ENCODE assay signal across 18 mouse cellular contexts in the genomic region with DNA sequence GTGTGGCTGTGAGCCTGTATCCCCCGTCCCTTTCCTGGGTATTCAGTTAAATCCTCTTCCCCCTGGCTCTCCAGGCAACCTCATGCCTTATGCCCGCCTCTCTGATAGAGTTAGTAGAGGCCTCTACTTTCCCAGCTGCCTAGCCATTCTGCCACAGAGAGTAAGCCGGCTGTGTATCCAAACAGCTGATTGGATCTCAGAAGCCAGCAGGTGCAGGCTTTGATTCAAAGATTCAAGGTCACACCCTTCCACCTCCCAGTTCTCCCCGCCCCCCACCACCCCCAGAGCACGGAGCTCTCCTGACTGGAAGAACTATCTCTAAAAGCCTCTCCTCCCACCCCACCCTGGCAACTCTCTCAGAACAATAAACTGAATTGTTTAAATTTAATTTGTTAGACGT. TPM values are rescaled to one million over a fixed set of nuclear protein-coding genes. Genes with fewer than 3 reads are reported as not detected.
DNase-seq lines count a peak whose midpoint lies in the region; ATAC-seq lines count a peak whose summit lies in the region.
"Had no signal": no experiment of that assay in that cellular context is flagged by ENCODE, and none has a peak within 500 bp of the region (broad histone marks: within the 10 kb centered on the region; RNA-seq: fewer than 3 reads in every experiment).

No protein-coding gene starts in this region.

- DNase-seq in ZHBTc4 (ENCODE audit: low read depth, low spot score) = peak; percentile 83
- DNase-seq in heart, adult 8-10 months (ENCODE audit: low spot score) = no peak
- no peak for DNase-seq in thymus, postnatal 36 days
- DNase-seq: cerebellum, postnatal 25 days; gastrocnemius, postnatal 14 days; kidney, adult 18-20 months; liver, postnatal 0 days; spleen, adult 18-20 months had no signal

- ATAC-seq in neural tube, embryonic 12.5 days (ENCODE audit: low FRiP score, low read depth) = no peak
- no peak for ATAC-seq in neural tube, embryonic 15.5 days (ENCODE audit: low FRiP score)
- ATAC-seq in hindbrain, embryonic 13.5 days (ENCODE audit: low FRiP score) = no peak
- no peak for ATAC-seq in midbrain, embryonic 15.5 days (replicated peaks)
- ATAC-seq: liver, postnatal 0 days had no signal

- H3K4me2 ChIP-seq in neural tube, embryonic 12.5 days (replicated peaks) = no peak overlapping the region
- no peak overlapping the region for H3K4me2 ChIP-seq in neural tube, embryonic 15.5 days
- H3K4me2 ChIP-seq in hindbrain, embryonic 13.5 days = no peak overlapping the region
- H3K4me2 ChIP-seq in midbrain, embryonic 15.5 days = no peak overlapping the region
- H3K4me2 ChIP-seq: limb, embryonic 15.5 days had no signal

- WGBS in neural tube, embryonic 12.5 days = 32% methylated on average over 6 of the region's 6 CpGs
- WGBS in neural tube, embryonic 15.5 days = 28% methylated on average over 6 of the region's 6 CpGs
- WGBS in hindbrain, embryonic 13.5 days = 23% methylated on average over 6 of the region's 6 CpGs
- WGBS in midbrain, embryonic 15.5 days = 18% methylated on average over 6 of the region's 6 CpGs

- H3K9ac ChIP-seq in neural tube, embryonic 12.5 days = no peak overlapping the region
- H3K9ac ChIP-seq in neural tube, embryonic 15.5 days (replicated peaks) = no peak overlapping the region
- 0 out of 2 replicates have a peak overlapping the region, but pooled peaks have one; percentile 35 for H3K9ac ChIP-seq in hindbrain, embryonic 13.5 days
- H3K9ac ChIP-seq in midbrain, embryonic 15.5 days = no peak overlapping the region
- H3K9ac ChIP-seq: limb, embryonic 15.5 days; liver, postnatal 0 days had no signal

- peaks cover 5% of the 10 kb centered on the region for H3K27me3 ChIP-seq in neural tube, embryonic 12.5 days (replicated peaks)
- H3K27me3 ChIP-seq in neural tube, embryonic 15.5 days (replicated peaks) = no peaks in the 10 kb centered on the region
- peaks cover 10% of the 10 kb centered on the region; the same call in 1 of the 2 replicates for H3K27me3 ChIP-seq in hindbrain, embryonic 13.5 days
- H3K27me3 ChIP-seq in midbrain, embryonic 15.5 days (replicated peaks) = no peaks in the 10 kb centered on the region

- H3K4me3 ChIP-seq in neural tube, embryonic 12.5 days = no peak overlapping the region
- no peak overlapping the region for H3K4me3 ChIP-seq in neural tube, embryonic 15.5 days (replicated peaks)
- H3K4me3 ChIP-seq in hindbrain, embryonic 13.5 days = no peak overlapping the region
- H3K4me3 ChIP-seq in midbrain, embryonic 15.5 days = no peak overlapping the region
- H3K4me3 ChIP-seq: heart, embryonic 10.5 days; limb, embryonic 15.5 days had no signal

- no peaks in the 10 kb centered on the region for H3K9me3 ChIP-seq in neural tube, embryonic 12.5 days
- H3K9me3 ChIP-seq in neural tube, embryonic 15.5 days (replicated peaks) = no peaks in the 10 kb centered on the region
- H3K9me3 ChIP-seq in hindbrain, embryonic 13.5 days = no peaks in the 10 kb centered on the region
- H3K9me3 ChIP-seq in midbrain, embryonic 15.5 days = no peaks in the 10 kb centered on the region
- H3K9me3 ChIP-seq: heart, embryonic 10.5 days; limb, embryonic 15.5 days had no signal

- no peaks in the 10 kb centered on the region for H3K36me3 ChIP-seq in neural tube, embryonic 12.5 days
- H3K36me3 ChIP-seq in neural tube, embryonic 15.5 days = no peaks in the 10 kb centered on the region
- H3K36me3 ChIP-seq in hindbrain, embryonic 13.5 days = no peaks in the 10 kb centered on the region
- no peaks in the 10 kb centered on the region for H3K36me3 ChIP-seq in midbrain, embryonic 15.5 days (replicated peaks)
- H3K36me3 ChIP-seq: heart, embryonic 10.5 days; limb, embryonic 15.5 days had no signal

- 0 out of 2 replicates have a peak overlapping the region, but pooled peaks have one; percentile 20 for H3K27ac ChIP-seq in neural tube, embryonic 12.5 days
- no peak overlapping the region for H3K27ac ChIP-seq in neural tube, embryonic 15.5 days (replicated peaks)
- peak overlapping the region; percentile 87 for H3K27ac ChIP-seq in hindbrain, embryonic 13.5 days
- peak overlapping the region; percentile 81; the same call in 1 of the 2 replicates for H3K27ac ChIP-seq in midbrain, embryonic 15.5 days
- H3K27ac ChIP-seq: heart, embryonic 10.5 days; limb, embryonic 15.5 days had no signal

- peaks cover 58% of the 10 kb centered on the region for H3K4me1 ChIP-seq in neural tube, embryonic 12.5 days
- peaks cover 45% of the 10 kb centered on the region for H3K4me1 ChIP-seq in neural tube, embryonic 15.5 days
- peaks cover 72% of the 10 kb centered on the region for H3K4me1 ChIP-seq in hindbrain, embryonic 13.5 days (replicated peaks)
- H3K4me1 ChIP-seq in midbrain, embryonic 15.5 days = peaks cover 62% of the 10 kb centered on the region

RNA-seq across cellular contexts. Expression of gene Gm11733, which starts 45.8 kb away (rescaled TPM):
- 0.08 TPM in 1 of 2 replicates, not detected in the other for polyA plus RNA-seq in neural tube, embryonic 12.5 days (2016; fragmentation: Nextera tagmentation; extraction: Ambion mirVana)
- 0.09 TPM in 1 of 2 replicates, not detected in the other for polyA plus RNA-seq in neural tube, embryonic 15.5 days (2015; fragmentation: Nextera tagmentation; extraction: Ambion mirVana)
- not detected in 2 replicates for polyA plus RNA-seq in hindbrain, embryonic 13.5 days (2015; fragmentation: Nextera tagmentation; extraction: Ambion mirVana)
- not detected in 2 replicates for polyA plus RNA-seq in midbrain, embryonic 15.5 days (2015; fragmentation: Nextera tagmentation; extraction: Ambion mirVana)
- total RNA-seq in heart, adult 8-10 months (2022) = under 1 TPM in 1 of 4 experiments, not detected in 3; 0.11 TPM
- total RNA-seq: adrenal gland, postnatal 4 days; gastrocnemius, postnatal 14 days; heart, postnatal 25 days; layer of hippocampus, postnatal 14 days had no signal
- polyA plus RNA-seq: heart, embryonic 10.5 days; liver, postnatal 0 days; neural tube, embryonic 14.5 days had no signal
